Mouse (Mus musculus): ENCODE data around the gene Arsj. TPM values are rescaled to one million over a fixed set of nuclear protein-coding genes. Genes with fewer than 3 reads are reported as not detected.

The Arsj gene
- 0.16 and 0.37 TPM in 2 replicates for polyA plus RNA-seq (2014; fragmentation: Nextera tagmentation; extraction: Ambion mirVana)

GRCm38 (mm10) chr3:126363568-126364505 lies at the start of gene Arsj:
Arsj (plus strand) TSS chr3:126363684.
- H3K4me2 ChIP-seq (ENCODE audit: low read length): peak within 1 kb of the TSS; percentile 78
- no peaks in the 10 kb centered on the region for H3K36me3 ChIP-seq (ENCODE audit: control insufficient read depth, insufficient read depth, low read length)
- H3K4me3 ChIP-seq (replicated peaks; ENCODE audit: low read depth, low read length): peak within 1 kb of the TSS; percentile 38
- ATAC-seq (ENCODE audit: low FRiP score, low TSS enrichment) (peak; percentile 77), DNase-seq (peak; percentile 56)
- 15% methylated on average over 41 of the region's 41 CpGs for WGBS
- H3K4me1 ChIP-seq (ENCODE audit: control insufficient read depth, insufficient read depth, low read length): peaks cover 4% of the 10 kb centered on the region
- H3K9me3 ChIP-seq (ENCODE audit: control insufficient read depth, low read length): no peaks in the 10 kb centered on the region
- no peaks in the 10 kb centered on the region for H3K27me3 ChIP-seq (ENCODE audit: control insufficient read depth, insufficient read depth, low read length)
- H3K27ac ChIP-seq (replicated peaks; ENCODE audit: low read depth, low read length): no peak within 1 kb of the TSS
- H3K9ac ChIP-seq (replicated peaks; ENCODE audit: low read length): peak within 1 kb of the TSS; percentile 55

DNA sequence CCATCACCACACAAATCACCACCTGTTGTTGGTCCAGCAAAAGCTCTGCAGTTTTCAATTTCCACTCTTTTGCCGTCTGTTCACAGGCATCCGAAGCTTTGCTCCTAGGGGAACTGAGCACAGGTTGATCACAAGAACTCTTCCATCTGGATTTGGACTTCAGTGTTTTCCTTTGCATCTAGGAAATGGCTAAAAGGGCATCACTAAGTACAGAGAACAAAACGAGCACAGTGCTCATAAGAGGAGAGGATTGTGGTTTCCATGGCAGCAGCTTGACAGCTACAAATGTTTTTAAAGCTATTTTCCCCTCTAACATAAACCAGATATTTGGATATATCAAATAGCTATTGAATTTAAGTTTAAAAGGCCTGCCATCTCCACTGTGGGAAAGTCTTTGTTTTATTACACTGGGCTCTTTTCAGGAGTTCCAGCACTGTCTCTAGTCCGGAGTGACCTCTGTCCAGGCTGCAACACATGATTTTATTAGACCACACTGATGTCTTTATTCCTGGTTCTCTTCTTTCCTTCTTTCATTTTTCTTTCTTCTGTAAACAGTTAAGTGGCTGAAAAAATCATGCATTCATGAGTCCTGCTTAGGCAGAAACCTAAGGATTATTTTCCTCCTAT lies 38.5 kb upstream of the Arsj start:
- 27% methylated on average over 4 of the region's 4 CpGs for WGBS
- H3K4me2 ChIP-seq (ENCODE audit: low read length): no peak overlapping the region
- no peaks in the 10 kb centered on the region for H3K27me3 ChIP-seq (ENCODE audit: control insufficient read depth, insufficient read depth, low read length)
- peak; percentile 9 for DNase-seq
- H3K27ac ChIP-seq (replicated peaks; ENCODE audit: low read depth, low read length): no peak overlapping the region
- no peak for ATAC-seq (ENCODE audit: low FRiP score, low TSS enrichment)
- no peak overlapping the region for H3K9ac ChIP-seq (replicated peaks; ENCODE audit: low read length)
- H3K36me3 ChIP-seq (ENCODE audit: control insufficient read depth, insufficient read depth, low read length): no peaks in the 10 kb centered on the region
- no peak overlapping the region for H3K4me3 ChIP-seq (replicated peaks; ENCODE audit: low read depth, low read length)
- H3K9me3 ChIP-seq (ENCODE audit: control insufficient read depth, low read length): no peaks in the 10 kb centered on the region
- H3K4me1 ChIP-seq (ENCODE audit: control insufficient read depth, insufficient read depth, low read length): no peaks in the 10 kb centered on the region

- H3K27me3 ChIP-seq (ENCODE audit: control insufficient read depth, insufficient read depth, low read length): no peaks in the 10 kb centered on the region
- DNase-seq (peak; percentile 37), ATAC-seq (ENCODE audit: low FRiP score, low TSS enrichment) (no peak)
- no peaks in the 10 kb centered on the region for H3K4me1 ChIP-seq (ENCODE audit: control insufficient read depth, insufficient read depth, low read length)
- WGBS: 40% methylated on average over 4 of the region's 4 CpGs
- H3K9me3 ChIP-seq (ENCODE audit: control insufficient read depth, low read length): no peaks in the 10 kb centered on the region
- H3K36me3 ChIP-seq (ENCODE audit: control insufficient read depth, insufficient read depth, low read length): no peaks in the 10 kb centered on the region
- H3K27ac ChIP-seq (replicated peaks; ENCODE audit: low read depth, low read length): no peak overlapping the region
- no peak overlapping the region for H3K9ac ChIP-seq (replicated peaks; ENCODE audit: low read length)
- H3K4me2 ChIP-seq (ENCODE audit: low read length): no peak overlapping the region
- no peak overlapping the region for H3K4me3 ChIP-seq (replicated peaks; ENCODE audit: low read depth, low read length)
These were observed 37.4 kb upstream of the Arsj start for GRCm38 (mm10) chr3:126325891-126326627.

DNA sequence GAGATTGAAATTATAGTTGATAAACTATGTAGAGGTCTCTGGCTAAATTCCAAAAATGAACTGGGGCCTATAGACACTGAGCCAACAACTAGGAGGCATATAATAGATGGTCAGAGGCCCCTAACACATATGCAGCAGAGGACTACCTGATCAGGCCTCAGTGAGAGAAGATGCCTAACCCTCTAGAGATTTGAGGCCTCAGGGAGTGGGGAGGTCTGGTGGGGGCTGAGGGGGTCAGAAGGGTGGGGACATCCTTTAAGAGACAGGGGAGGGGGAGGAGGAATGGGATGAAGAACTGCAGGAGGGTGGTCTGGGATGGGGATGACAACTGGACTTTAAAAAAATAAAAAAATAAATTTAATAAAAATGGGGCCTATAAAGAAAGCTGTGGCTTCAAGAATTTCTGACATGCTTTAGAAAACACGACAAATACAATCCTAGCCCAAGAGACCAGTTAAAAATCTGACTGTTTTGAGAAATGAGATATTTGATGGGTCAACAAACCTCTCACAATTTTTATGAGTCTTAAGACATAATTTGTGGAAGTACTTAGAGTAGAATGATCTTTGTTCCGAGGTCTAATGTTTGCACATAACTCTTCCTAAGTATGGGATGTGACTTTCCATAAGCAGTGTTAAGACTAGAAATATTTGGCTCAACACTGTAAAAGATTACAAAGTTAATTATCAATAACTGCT lies 36.7 kb upstream of the Arsj start:
- Histone ChIP-seq H3K4me1 (ENCODE audit: control insufficient read depth, insufficient read depth, low read length) (no peaks in the 10 kb centered on the region), H3K27me3 (ENCODE audit: control insufficient read depth, insufficient read depth, low read length) (no peaks in the 10 kb centered on the region), H3K27ac (replicated peaks; ENCODE audit: low read depth, low read length) (no peak overlapping the region), H3K4me2 (ENCODE audit: low read length) (no peak overlapping the region), H3K4me3 (replicated peaks; ENCODE audit: low read depth, low read length) (no peak overlapping the region), H3K9ac (replicated peaks; ENCODE audit: low read length) (no peak overlapping the region), H3K36me3 (ENCODE audit: control insufficient read depth, insufficient read depth, low read length) (no peaks in the 10 kb centered on the region), H3K9me3 (ENCODE audit: control insufficient read depth, low read length) (no peaks in the 10 kb centered on the region)
- ATAC-seq (ENCODE audit: low FRiP score, low TSS enrichment) (no peak; the same call in 1 of the 2 replicates), DNase-seq (no peak)
- 86% methylated on average over 2 of the region's 2 CpGs for WGBS

- Histone ChIP-seq H3K27ac (replicated peaks; ENCODE audit: low read depth, low read length) (no peak overlapping the region), H3K9ac (replicated peaks; ENCODE audit: low read length) (no peak overlapping the region), H3K27me3 (ENCODE audit: control insufficient read depth, insufficient read depth, low read length) (no peaks in the 10 kb centered on the region), H3K4me1 (ENCODE audit: control insufficient read depth, insufficient read depth, low read length) (no peaks in the 10 kb centered on the region), H3K36me3 (ENCODE audit: control insufficient read depth, insufficient read depth, low read length) (no peaks in the 10 kb centered on the region), H3K4me2 (ENCODE audit: low read length) (no peak overlapping the region), H3K4me3 (replicated peaks; ENCODE audit: low read depth, low read length) (no peak overlapping the region), H3K9me3 (ENCODE audit: control insufficient read depth, low read length) (no peaks in the 10 kb centered on the region)
- WGBS: 75% methylated on average over 4 of the region's 4 CpGs
- DNase-seq (no peak), ATAC-seq (ENCODE audit: low FRiP score, low TSS enrichment) (no peak)
These were observed 28.2 kb upstream of the Arsj start for GRCm38 (mm10) chr3:126335329-126335728.

DNA sequence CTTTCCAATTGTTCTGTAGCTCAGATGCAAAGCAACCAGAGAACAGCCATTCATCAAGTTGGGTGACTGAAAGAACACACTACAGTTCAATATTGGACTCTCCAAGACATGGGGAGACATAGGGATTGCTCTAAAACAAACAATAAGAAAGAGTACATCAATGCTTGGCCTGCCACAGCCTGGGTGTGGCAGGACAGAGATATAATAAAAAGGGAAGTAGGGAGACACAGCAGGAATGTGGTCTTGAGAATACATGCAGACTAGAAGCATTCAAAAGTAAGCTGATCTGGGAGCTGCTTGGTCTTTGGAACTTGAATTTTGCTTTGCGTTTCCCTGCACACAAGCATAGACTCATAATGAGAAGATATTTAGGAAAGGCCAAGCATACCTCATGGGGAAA lies 18.7 kb upstream of the Arsj start:
- 93% methylated on average over 1 of the region's 1 CpGs for WGBS

GRCm38 (mm10) chr3:126359760-126360159 lies 3.7 kb upstream of the Arsj start:
- H3K9me3 ChIP-seq (ENCODE audit: control insufficient read depth, low read length): no peaks in the 10 kb centered on the region
- WGBS: 45% methylated on average over 1 of the region's 1 CpGs
- H3K27me3 ChIP-seq (ENCODE audit: control insufficient read depth, insufficient read depth, low read length): no peaks in the 10 kb centered on the region
- no peak overlapping the region for H3K4me3 ChIP-seq (replicated peaks; ENCODE audit: low read depth, low read length)
- H3K4me2 ChIP-seq (ENCODE audit: low read length): no peak overlapping the region
- ATAC-seq (ENCODE audit: low FRiP score, low TSS enrichment): no peak
- DNase-seq: no peak
- peaks cover 4% of the 10 kb centered on the region for H3K4me1 ChIP-seq (ENCODE audit: control insufficient read depth, insufficient read depth, low read length)
- H3K27ac ChIP-seq (replicated peaks; ENCODE audit: low read depth, low read length): no peak overlapping the region
- no peaks in the 10 kb centered on the region for H3K36me3 ChIP-seq (ENCODE audit: control insufficient read depth, insufficient read depth, low read length)
- H3K9ac ChIP-seq (replicated peaks; ENCODE audit: low read length): no peak overlapping the region

More for the DNA sequence above, 18.7 kb upstream of the Arsj start:
- no peak for DNase-seq
- Histone ChIP-seq H3K27me3 (ENCODE audit: control insufficient read depth, insufficient read depth, low read length) (no peaks in the 10 kb centered on the region), H3K4me3 (replicated peaks; ENCODE audit: low read depth, low read length) (no peak overlapping the region), H3K9me3 (ENCODE audit: control insufficient read depth, low read length) (no peaks in the 10 kb centered on the region), H3K9ac (replicated peaks; ENCODE audit: low read length) (no peak overlapping the region), H3K27ac (replicated peaks; ENCODE audit: low read depth, low read length) (no peak overlapping the region), H3K36me3 (ENCODE audit: control insufficient read depth, insufficient read depth, low read length) (no peaks in the 10 kb centered on the region), H3K4me2 (ENCODE audit: low read length) (no peak overlapping the region), H3K4me1 (ENCODE audit: control insufficient read depth, insufficient read depth, low read length) (no peaks in the 10 kb centered on the region)
- ATAC-seq (ENCODE audit: low FRiP score, low TSS enrichment): no peak

DNA sequence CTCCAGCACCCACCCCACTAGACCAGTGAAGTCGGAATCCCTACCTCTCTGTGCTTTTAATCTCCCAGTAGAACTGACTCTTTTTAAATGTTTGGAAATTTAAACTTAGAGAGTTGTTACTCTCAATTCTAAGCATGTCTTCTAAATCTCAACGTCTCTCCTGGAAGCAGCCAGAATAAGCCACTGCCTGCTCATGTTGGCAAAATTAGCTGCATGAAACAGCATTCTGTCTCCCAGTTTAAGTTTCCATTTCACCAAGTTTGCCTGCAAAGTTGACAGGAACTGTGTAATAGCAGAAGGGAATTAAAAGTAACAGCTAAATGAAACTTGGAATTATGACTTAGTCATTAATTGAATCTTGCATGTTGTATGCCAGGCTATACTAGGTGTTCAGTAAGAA lies 1.1 kb upstream of the Arsj start:
- WGBS: 89% methylated on average over 2 of the region's 2 CpGs
- peaks cover 4% of the 10 kb centered on the region for H3K4me1 ChIP-seq (ENCODE audit: control insufficient read depth, insufficient read depth, low read length)
- H3K27me3 ChIP-seq (ENCODE audit: control insufficient read depth, insufficient read depth, low read length): no peaks in the 10 kb centered on the region
- H3K4me2 ChIP-seq (ENCODE audit: low read length): no peak overlapping the region
- H3K9me3 ChIP-seq (ENCODE audit: control insufficient read depth, low read length): no peaks in the 10 kb centered on the region
- no peak overlapping the region for H3K9ac ChIP-seq (replicated peaks; ENCODE audit: low read length)
- ATAC-seq (ENCODE audit: low FRiP score, low TSS enrichment) (no peak), DNase-seq (no peak)
- no peak overlapping the region for H3K4me3 ChIP-seq (replicated peaks; ENCODE audit: low read depth, low read length)
- H3K36me3 ChIP-seq (ENCODE audit: control insufficient read depth, insufficient read depth, low read length): no peaks in the 10 kb centered on the region
- no peak overlapping the region for H3K27ac ChIP-seq (replicated peaks; ENCODE audit: low read depth, low read length)

Data from midbrain, embryonic 14.5 days (tissue).